Mouse (Mus musculus) central nervous system, embryonic 14 days (tissue): Measurements from ENCODE around the gene Araf. TPM values are rescaled to one million over a fixed set of nuclear protein-coding genes. Genes with fewer than 3 reads are reported as not detected.

Experiments used
- polyA plus RNA-seq: library from polyadenylated mRNA; depleted of rRNA; stranded (reverse); fragments of >200 nt; gene quantifications from 2 replicates; pipeline ENCODE4 v1.2.3, GENCODE M21; 2012; rRNA removed

The Araf gene
- 233 and 244 TPM in 2 replicates for polyA plus RNA-seq

GRCm38 (mm10) chrX:20797681-20798080, at the start of gene Araf:
Araf (plus strand) TSS chrX:20797814.

GRCm38 (mm10) chrX:20869962-20870513, 72.4 kb downstream of the Araf start, which contains the start of gene Timp1:
Timp1 (plus strand) TSS chrX:20870166.

Other genes starting within 250 kb of the Araf start
- 0.14 and 0.18 TPM in 2 replicates for gene Rgn, start 248.0 kb upstream of the Araf start, polyA plus RNA-seq
- gene Rbm10, start 180.3 kb upstream of the Araf start, polyA plus RNA-seq, result 76.4 and 76.6 TPM in 2 replicates
- 191 and 204 TPM in 2 replicates for gene Ndufb11, start 180.2 kb upstream of the Araf start, polyA plus RNA-seq
- gene Uba1, start 139.5 kb upstream of the Araf start, polyA plus RNA-seq, result 434 and 451 TPM in 2 replicates
- 231 and 241 TPM in 2 replicates for gene Cdk16, start 109.9 kb upstream of the Araf start, polyA plus RNA-seq
- gene Usp11, start 93.9 kb upstream of the Araf start, polyA plus RNA-seq, result 106 and 108 TPM in 2 replicates
- gene Timp1, start 72.4 kb downstream of the Araf start, polyA plus RNA-seq, result 9.7 and 18.0 TPM in 2 replicates
- 39.7 and 42.0 TPM in 2 replicates for gene Syn1, start 123.2 kb downstream of the Araf start, polyA plus RNA-seq
- gene Cfp, start 133.7 kb downstream of the Araf start, polyA plus RNA-seq, result 28.2 and 30.7 TPM in 2 replicates
- 31.3 and 33.5 TPM in 2 replicates for gene Elk1, start 152.8 kb downstream of the Araf start, polyA plus RNA-seq
- 25.9 and 28.9 TPM in 2 replicates for gene Uxt, start 164.2 kb downstream of the Araf start, polyA plus RNA-seq